Mouse (Mus musculus) lung, adult 18-20 months (tissue): ENCODE results near the gene Skida1.

Experiments
- DNase-seq, 2 experiments: peaks; one replicate each; pipeline ENCODE4 v3.0.0; 2022; ENCODE audit warnings: mixed read lengths in 2 of 2

Gene Skida1

DNA sequence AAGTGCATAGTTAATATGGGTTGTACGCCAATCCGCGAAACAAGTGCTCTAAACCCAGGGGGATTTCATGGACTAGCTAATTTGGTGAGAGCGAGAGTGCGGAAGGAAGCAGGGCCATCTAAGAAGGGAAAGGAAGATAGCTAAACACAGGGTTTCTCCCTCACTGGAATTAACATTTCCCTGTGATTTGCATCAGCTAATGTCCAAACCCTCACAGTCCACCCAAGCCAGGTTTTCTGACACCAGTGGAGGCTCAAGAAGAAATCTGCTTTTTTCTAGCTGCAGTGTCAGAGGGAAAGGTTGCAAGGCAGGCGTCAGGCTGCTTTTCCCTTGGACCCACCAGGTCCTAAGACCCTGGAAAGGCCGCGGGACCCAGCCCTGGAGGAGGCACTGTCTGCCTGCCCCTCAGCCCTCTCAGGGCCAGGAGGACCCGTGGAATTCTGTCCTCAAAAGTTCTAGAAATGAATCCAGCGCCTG is 9.9 kb downstream of the Skida1 start:
- DNase-seq: no peak

GRCm38 (mm10) chr2:18038141-18038752 is 10.6 kb downstream of the Skida1 start:
- DNase-seq: no peak

GRCm38 (mm10) chr2:18037491-18037890 is 11.4 kb downstream of the Skida1 start, which contains the start of gene A930004D18Rik:
TSS of gene A930004D18Rik (minus strand) at chr2:18037737.
- no peak for DNase-seq

- DNase-seq: no peak
Observed at GRCm38 (mm10) chr2:18034371-18035250, 14.2 kb downstream of the Skida1 start.

DNA sequence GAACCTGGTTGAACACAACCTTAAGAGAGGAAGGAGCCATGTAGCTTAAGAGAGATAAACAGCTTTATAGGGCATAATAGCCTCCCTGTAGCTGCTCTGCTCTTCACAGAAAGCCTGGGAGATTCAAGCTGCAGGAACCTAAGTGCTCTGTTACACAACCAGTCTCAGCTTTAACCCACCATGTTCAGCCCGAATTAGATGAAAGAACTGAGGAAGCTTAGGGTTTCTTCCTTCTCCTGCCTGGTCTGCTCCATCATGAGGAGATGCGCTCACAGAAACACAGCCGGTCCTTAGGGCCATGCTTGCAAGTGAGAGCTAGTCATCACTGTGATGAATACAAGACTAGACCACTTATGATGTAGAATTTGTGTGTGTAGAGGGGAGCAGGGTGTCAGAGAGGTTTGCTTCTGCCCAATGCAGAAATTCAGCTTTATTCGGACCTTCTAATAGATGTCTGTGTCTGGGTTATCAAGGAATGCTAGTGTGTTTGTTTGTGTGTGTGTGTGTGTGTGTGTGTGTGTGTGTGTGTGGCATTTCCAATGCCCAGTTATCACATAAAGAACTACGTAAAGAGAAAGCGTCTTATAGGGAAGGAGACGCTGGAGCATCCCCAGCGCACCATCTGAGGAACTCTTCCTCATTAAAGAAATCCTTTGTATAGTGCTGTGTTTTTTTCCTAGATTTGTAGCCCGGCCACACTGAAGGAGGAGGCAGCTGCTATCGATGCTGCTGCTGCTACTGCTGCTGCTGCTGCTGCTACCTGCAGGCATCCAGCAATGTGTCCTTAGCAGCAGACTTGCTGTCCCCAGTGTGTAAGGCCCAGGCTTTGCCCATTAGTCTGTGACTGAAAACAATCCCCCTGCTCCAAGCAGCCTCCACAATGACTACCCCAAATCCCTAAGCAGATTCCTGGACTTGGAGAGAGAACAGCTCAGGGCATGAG is 15.4 kb downstream of the Skida1 start:
- DNase-seq: no peak

GRCm38 (mm10) chr2:18032538-18032895 is 16.3 kb downstream of the Skida1 start:
- DNase-seq: no peak

DNA sequence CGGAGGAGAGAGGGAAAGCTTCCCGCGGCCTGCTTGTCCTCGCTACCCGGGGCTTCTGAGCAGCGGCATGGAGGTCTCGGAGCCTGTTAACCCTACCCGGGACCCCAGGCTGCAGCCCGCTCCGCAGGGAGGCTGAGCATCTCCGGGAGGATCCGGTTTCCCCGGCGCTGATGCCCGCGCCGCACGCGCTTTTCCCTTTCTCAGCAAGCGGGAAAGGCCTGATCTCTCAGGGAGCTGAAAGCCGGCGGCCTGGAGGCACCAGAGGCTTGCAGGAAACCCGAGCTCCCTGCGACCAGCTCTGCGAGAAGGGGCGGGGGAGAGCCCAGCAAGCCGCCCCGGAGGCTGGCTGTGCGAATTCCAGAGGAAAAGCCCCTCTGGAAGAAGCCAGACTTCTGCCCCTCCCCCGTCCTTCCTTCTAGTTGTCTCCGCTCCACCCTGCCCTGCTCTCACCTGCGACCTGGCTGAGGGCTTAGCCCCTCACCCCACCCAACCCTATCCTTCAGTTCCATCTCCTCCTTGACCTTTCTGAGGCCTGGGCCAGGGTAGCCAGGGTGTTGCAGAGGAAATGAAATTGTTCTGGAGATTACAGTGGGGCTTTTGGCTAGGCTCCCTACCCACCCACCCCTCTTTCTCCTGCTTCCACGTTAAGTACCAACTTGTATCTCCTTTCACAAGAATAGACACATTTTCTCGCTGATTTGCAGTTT is 16.9 kb downstream of the Skida1 start:
- no peak for DNase-seq

DNA sequence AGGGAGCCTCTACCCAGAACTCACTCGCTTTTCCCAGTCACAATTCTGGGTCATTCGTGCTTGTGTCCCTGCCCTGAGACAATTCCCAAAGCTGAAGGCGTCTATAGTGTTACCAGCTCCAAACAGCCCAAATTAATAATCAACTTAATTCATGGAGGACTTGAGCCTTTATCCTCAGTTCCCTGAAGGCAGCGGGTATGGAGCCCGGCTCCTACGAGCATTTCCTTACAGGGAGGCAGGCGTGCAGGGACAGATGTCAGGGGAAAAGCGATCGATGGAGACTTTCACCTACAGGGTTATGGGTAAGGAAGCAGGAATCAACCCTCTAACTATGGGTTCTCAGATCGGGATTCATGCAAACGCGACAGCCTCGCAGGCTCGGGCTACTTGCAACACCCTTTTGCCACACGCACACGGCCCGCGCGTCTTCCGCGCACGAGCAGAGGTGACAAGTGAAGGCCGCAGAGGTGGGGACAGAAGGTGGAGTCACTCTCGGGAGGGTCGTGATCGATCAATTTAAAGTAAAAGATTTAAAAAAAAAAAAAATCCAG is 17.5 kb downstream of the Skida1 start:
- no peak for DNase-seq

DNA sequence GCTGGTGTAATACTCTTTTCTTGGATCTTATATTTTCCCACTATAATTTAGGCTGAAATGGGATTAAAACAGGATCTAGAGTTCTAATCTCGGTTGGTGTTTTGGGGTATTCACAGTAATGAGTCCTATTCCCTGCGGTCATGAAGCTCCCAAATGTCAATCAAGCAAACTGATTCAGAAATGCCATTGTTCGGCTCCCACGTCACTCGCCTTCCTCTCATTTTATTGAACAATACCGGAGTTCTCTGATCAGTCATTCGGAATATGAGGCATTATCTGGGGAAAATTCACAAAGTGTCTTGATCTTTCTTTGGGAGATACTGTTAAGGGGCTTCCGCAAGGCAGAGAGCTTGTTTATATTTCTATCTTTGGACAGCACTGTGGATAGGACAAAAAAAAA is 18.3 kb downstream of the Skida1 start:
- no peak for DNase-seq

GRCm38 (mm10) chr2:18029656-18030055 is 19.2 kb downstream of the Skida1 start:
- DNase-seq: no peak

DNA sequence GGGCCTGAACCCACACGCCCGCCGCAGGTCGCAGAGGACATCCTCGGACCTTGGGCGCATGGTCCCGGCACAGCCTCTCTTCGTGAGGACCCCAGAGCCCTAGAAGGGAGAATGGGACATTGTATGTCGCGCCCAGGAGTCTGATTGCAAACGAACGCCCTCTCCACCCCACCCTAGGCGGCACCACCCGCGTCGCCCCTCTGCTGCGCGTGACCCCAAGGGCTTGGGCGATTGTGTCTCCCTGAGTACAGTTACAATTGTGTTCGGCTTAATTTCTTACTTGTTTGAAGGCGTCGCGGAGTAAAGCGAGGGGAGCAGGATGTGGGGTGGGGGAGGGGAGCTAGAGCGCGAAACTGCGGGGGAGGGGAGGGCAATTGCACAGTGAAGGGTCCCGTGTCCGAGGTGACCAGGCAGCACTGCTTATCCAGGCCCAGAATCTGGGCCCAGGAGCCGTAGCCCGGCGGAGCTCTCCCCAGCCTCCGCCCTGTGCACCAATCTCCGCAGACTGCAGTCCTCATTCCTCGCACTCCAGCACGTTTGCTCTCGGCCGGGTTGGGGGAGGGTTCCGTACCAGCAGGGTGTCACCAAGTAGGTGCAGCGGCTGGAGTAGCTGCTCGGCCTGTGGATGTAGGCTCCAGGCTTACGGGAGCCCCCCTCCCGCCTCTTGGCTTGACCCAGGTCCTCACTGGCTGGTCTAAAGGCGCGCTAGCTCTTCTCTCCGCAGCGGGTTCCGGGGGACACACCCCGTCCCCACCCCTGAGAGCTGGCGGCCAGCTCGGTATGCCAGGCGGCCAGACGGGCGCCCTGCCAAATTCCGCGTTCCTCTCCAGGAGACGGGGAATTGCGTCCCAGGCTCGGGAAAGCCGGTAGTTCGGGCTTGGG is 20.5 kb downstream of the Skida1 start:
- DNase-seq: peak; percentile 96

DNA sequence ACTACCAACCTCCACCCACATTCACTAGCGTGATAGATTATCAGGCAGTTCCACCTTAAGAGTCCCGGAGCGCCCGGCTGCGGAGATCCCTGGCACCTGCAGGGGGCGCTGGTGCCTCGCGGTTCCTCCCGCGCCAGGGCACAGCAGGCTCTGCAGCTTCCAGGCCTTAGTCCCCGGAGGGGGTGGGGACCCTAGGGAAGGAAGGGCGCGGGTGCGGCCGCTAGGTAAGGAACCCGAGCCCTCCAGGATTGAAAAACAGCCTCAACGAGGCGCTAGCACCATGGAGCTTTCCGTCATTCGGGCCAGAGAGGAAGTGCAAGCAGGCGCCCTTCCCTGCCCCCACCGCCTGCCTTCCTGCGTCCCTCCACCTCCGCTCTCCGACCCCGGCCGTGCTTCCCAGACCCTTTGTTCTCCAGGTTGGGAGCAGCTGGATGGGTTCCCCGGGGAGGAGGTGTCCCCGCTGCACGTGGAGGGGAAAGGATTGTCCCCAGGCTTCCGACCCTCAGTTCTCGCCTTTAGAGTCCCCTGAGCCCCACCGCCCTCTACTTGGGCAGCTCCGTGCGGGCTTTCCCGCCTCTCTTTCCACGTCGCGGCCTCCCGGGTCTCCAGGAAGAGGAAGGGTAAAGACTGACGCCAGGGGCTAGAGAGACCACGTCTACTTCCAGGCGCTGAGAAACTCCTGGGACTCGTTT is 21.3 kb downstream of the Skida1 start:
- peak; percentile 95 to 97 for DNase-seq

GRCm38 (mm10) chr2:18026116-18026947 is 22.5 kb downstream of the Skida1 start:
- DNase-seq: peak; percentile 63 to 70

DNA sequence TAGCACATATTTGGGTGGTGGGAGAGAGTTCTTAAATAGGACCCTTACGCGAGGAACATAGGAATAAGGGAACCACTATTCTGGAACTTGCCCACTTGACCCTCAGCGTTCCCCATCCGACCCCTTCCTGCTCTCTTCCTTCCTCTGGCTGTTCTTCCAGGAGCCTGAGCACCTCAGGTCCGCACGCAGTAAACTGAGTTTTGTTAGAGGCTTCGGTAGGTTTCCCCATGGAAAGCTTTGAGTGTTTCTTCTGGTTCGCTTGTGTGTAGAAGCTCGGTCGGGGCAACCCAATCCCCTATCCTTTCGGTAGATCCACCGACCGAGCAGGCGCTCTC is 23.1 kb downstream of the Skida1 start:
- DNase-seq: no peak

- DNase-seq: no peak
Observed at GRCm38 (mm10) chr2:18025116-18025515, 23.7 kb downstream of the Skida1 start.

DNA sequence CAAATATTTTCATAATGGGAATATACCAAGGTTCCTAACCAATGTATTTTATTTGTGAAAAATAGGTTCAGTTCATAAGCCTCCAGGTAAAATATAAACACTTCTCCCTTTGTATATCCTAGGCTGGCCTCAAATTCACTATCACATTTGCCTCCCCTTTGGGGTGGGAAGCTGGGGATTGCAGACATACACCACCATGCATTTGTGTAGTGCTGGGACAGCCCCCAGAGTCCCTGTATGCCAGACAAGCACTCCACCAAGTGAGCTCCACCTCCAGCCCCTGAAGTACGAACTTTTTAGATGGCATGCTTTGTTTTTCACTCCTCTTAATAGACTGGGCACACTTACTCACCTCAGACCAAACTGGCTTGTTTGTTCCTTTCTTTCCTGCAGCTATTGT is 26.0 kb downstream of the Skida1 start:
- DNase-seq: no peak

DNA sequence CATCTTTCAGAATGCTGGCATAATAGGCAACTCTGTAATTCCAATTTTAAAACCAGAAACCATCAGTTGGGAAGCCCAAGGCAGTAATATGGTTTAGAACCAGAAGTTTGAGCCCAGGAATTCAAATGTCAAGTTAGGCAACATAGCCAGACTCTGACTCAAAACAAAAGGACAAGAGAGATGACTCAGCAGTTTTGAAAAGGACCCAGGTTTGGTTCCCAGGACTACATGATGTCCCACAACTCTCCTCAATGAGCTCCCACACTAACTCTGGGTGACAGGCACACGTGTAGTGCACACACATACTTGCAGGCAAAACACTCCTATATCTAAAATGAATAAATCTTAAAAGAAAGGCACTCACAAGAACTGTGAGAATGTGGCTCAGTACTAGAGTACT is 29.7 kb downstream of the Skida1 start:
- no peak for DNase-seq

- no peak for DNase-seq
Observed at GRCm38 (mm10) chr2:18017321-18017720, 31.5 kb downstream of the Skida1 start.

GRCm38 (mm10) chr2:18016639-18017038 is 32.2 kb downstream of the Skida1 start:
- DNase-seq: no peak

DNA sequence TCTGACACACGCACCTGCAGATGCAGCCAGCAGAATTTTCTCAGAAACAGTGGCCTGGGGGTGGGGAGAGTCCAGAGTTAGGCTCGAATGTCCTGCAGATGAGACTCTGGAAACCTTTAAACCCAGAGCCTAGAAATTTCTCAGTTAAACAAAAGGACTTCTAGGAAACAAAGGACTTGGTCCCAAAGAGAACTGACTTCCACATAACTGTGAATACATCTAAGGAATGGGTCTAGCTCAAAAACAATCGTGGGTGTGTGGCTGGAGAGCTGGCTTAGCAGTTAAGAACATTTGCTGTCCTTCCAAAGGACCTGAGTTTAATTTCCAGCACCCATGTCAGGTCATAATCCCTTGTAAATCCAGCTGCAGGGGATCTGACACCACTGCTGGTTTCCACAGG is 33.3 kb downstream of the Skida1 start:
- DNase-seq: no peak
